Mouse (Mus musculus): ENCODE data around the gene Gm8271.
"Not testable (repeated sequence)": the region's sequence is repeated elsewhere in the genome, so short reads cannot be mapped to it uniquely, and the experiment has no call there.

Gm8271 gene

GRCm38 (mm10) chr14:5185493-5185892, at the start of gene Gm8271:
Gene Gm8271, plus strand, starts transcription at chr14:5185793.
- DNase-seq (ENCODE audit: low spot score) = not testable (repeated sequence)

GRCm38 (mm10) chr14:5164235-5164634, 21.4 kb upstream of the Gm8271 start, which contains the start of gene Gm3317:
Gene Gm3317, plus strand, starts transcription at chr14:5164535.
- DNase-seq (ENCODE audit: low spot score) = not testable (repeated sequence)
